In genomic region chr10:23088764-23089163, GRCm38 (mm10) we compare ENCODE assay signal across 24 mouse cellular contexts.
DNase-seq lines count a peak whose midpoint lies in the region; ATAC-seq and TF ChIP-seq lines count a peak whose summit lies in the region.
"Had no signal": no experiment of that assay in that cellular context is flagged by ENCODE, and none has a peak within 500 bp of the region (broad histone marks: within the 10 kb centered on the region; RNA-seq: fewer than 3 reads in every experiment).

No protein-coding gene starts in this region.

- WGBS in lung, embryonic 14.5 days: 15% methylated on average over 3 of the region's 3 CpGs
- 19% methylated on average over 3 of the region's 3 CpGs for WGBS in lung, postnatal 0 days

- no peak overlapping the region for H3K4me2 ChIP-seq in lung, embryonic 14.5 days
- no peak overlapping the region for H3K4me2 ChIP-seq in lung, postnatal 0 days (replicated peaks; ENCODE audit: low read depth, low read length)
- H3K4me2 ChIP-seq: embryonic facial prominence, embryonic 13.5 days; forebrain, embryonic 13.5 days; heart, embryonic 13.5 days; hindbrain, embryonic 14.5 days had no signal

- H3K27me3 ChIP-seq in lung, embryonic 14.5 days (ENCODE audit: insufficient read depth, low read length): no peaks in the 10 kb centered on the region
- no peaks in the 10 kb centered on the region for H3K27me3 ChIP-seq in lung, postnatal 0 days (replicated peaks; ENCODE audit: insufficient read depth, low read length)
- H3K27me3 ChIP-seq: embryonic facial prominence, embryonic 13.5 days; forebrain, embryonic 13.5 days; heart, embryonic 13.5 days had no signal

- H3K9me3 ChIP-seq in lung, embryonic 14.5 days (ENCODE audit: low read depth, low read length): no peaks in the 10 kb centered on the region
- H3K9me3 ChIP-seq in lung, postnatal 0 days (ENCODE audit: low read length): no peaks in the 10 kb centered on the region
- H3K9me3 ChIP-seq: embryonic facial prominence, embryonic 13.5 days; forebrain, embryonic 10.5 days; forebrain, embryonic 13.5 days; heart, embryonic 10.5 days; heart, embryonic 13.5 days had no signal

- peak overlapping the region; percentile 47 for H3K4me3 ChIP-seq in gastrocnemius, adult 2 months
- H3K4me3 ChIP-seq in lung, embryonic 14.5 days (ENCODE audit: low read depth, low read length): no peak overlapping the region
- no peak overlapping the region for H3K4me3 ChIP-seq in lung, postnatal 0 days (ENCODE audit: low read depth, low read length)
- H3K4me3 ChIP-seq: embryonic facial prominence, embryonic 13.5 days; forebrain, embryonic 10.5 days; forebrain, embryonic 13.5 days; heart, adult 2 months; heart, embryonic 10.5 days; heart, embryonic 13.5 days had no signal

- H3K9ac ChIP-seq in lung, embryonic 14.5 days: no peak overlapping the region
- no peak overlapping the region for H3K9ac ChIP-seq in lung, postnatal 0 days (replicated peaks; ENCODE audit: low read depth)
- H3K9ac ChIP-seq: embryonic facial prominence, embryonic 13.5 days; forebrain, embryonic 13.5 days; heart, embryonic 13.5 days; hindbrain, embryonic 14.5 days had no signal

- peaks cover 5% of the 10 kb centered on the region; the same call in 1 of the 2 replicates for H3K4me1 ChIP-seq in lung, embryonic 14.5 days (ENCODE audit: insufficient read depth)
- no peaks in the 10 kb centered on the region for H3K4me1 ChIP-seq in lung, postnatal 0 days (ENCODE audit: insufficient read depth, low read depth, low read length)
- H3K4me1 ChIP-seq: forebrain, embryonic 13.5 days had no signal

- peak; percentile 79 for ATAC-seq in lung, embryonic 14.5 days (ENCODE audit: insufficient read depth)
- no peak for ATAC-seq in lung, postnatal 0 days
- peak; percentile 29; the same call in 1 of the 2 replicates for ATAC-seq in megakaryocyte progenitor cell, adult 5-6 weeks (replicated peaks; ENCODE audit: poor library complexity)
- ATAC-seq: CD4-positive, CD25-positive, alpha-beta regulatory T cell, adult 4 months; forebrain, embryonic 13.5 days; forebrain, embryonic 16.5 days; hindbrain, postnatal 0 days; inflammation-experienced regulatory T-cells, adult 6 months had no signal

- H3K36me3 ChIP-seq in lung, embryonic 14.5 days (ENCODE audit: insufficient read depth): no peaks in the 10 kb centered on the region
- H3K36me3 ChIP-seq in lung, postnatal 0 days (ENCODE audit: insufficient read depth, low read length): no peaks in the 10 kb centered on the region
- H3K36me3 ChIP-seq: embryonic facial prominence, embryonic 13.5 days; forebrain, embryonic 10.5 days; heart, embryonic 10.5 days; heart, embryonic 13.5 days had no signal

- no peak for TF ChIP-seq CTCF in gastrocnemius, adult 2 months (IDR thresholded peaks at IDR 0.05)
- no peak for TF ChIP-seq CTCF in lung, embryonic 14.5 days (IDR thresholded peaks at IDR 0.05; ENCODE audit: low read depth)
- no peak for TF ChIP-seq CTCF in lung, postnatal 0 days (IDR thresholded peaks at IDR 0.05)

- DNase-seq in gastrocnemius, adult 2 months: no peak
- no peak for DNase-seq in gastrocnemius, postnatal 4 days (ENCODE audit: low spot score in 2 of 2)
- DNase-seq in lung, embryonic 14.5 days: peak; percentile 81
- DNase-seq in lung, postnatal 0 days (ENCODE audit: low spot score): no peak
- DNase-seq in mesoderm, embryonic 11.5 days (ENCODE audit: low read depth, low spot score): peak; percentile 30
- DNase-seq: adrenal gland, adult 2 months; adrenal gland, postnatal 14 days; cerebellum, adult 11 months; cerebellum, adult 2 months; cerebellum, postnatal 36 days; heart, adult 2 months; heart, postnatal 14 days; heart, postnatal 4 days had no signal

- intact Hi-C loops in gastrocnemius, adult 2 months (cut with DNase I): loop anchor here (2.0 kb wide), 1 partner anchor 522 kb away; no protein-coding TSS in a partner anchor

- TF ChIP-seq EP300 in lung, postnatal 0 days (IDR thresholded peaks at IDR 0.05): no peak

- H3K27ac ChIP-seq in gastrocnemius, adult 2 months: peak overlapping the region; percentile 75
- H3K27ac ChIP-seq in lung, embryonic 14.5 days (ENCODE audit: low read depth): no peak overlapping the region
- no peak overlapping the region for H3K27ac ChIP-seq in lung, postnatal 0 days (ENCODE audit: low read length)
- H3K27ac ChIP-seq: embryonic facial prominence, embryonic 13.5 days; forebrain, embryonic 10.5 days; forebrain, embryonic 13.5 days; heart, adult 2 months; heart, embryonic 10.5 days; heart, embryonic 13.5 days; hindbrain, embryonic 14.5 days; hindbrain, postnatal 0 days had no signal

Comparison
In these comparisons a context has a peak if more than half of its experiments do, and no peak if none do; other contexts are left out.
1. DNase-seq: peak in lung, embryonic 14.5 days (single experiment) and mesoderm, embryonic 11.5 days (single experiment); none in gastrocnemius, adult 2 months (single experiment), gastrocnemius, postnatal 4 days (0 of 2) and lung, postnatal 0 days (single experiment).